Mouse (Mus musculus): ENCODE data around the gene Nkiras2. TPM values are rescaled to one million over a fixed set of nuclear protein-coding genes. Genes with fewer than 3 reads are reported as not detected.
A peak's percentile ranks its signal among the peaks of the same experiment; 100 is the strongest.
"Not testable (repeated sequence)": the region's sequence is repeated elsewhere in the genome, so short reads cannot be mapped to it uniquely, and the experiment has no call there.

Gene Nkiras2
- 10 to 100 TPM; 16.6 to 17.4 TPM for total RNA-seq (2021)
- long read RNA-seq, experiment 1, transcript Nkiras2-201 (4 exons, 2,097 nt): major isoform, 44 of 47 reads
- long read RNA-seq, experiment 1, partial matches to known transcripts: 2 of 47 reads
- long read RNA-seq, experiment 1, other reads (novel, unspliced or antisense): 1 of 47 reads
- long read RNA-seq, experiment 2, transcript Nkiras2-201 (4 exons, 2,097 nt): major isoform, 34 of 39 reads
- long read RNA-seq, experiment 2, partial matches to known transcripts: 1 of 39 reads
- long read RNA-seq, experiment 2, other reads (novel, unspliced or antisense): 4 of 39 reads

- DNase-seq (ENCODE audit: low spot score): no peak
Measured at GRCm38 (mm10) chr11:100618761-100619484, at the start of gene Nkiras2. Nkiras2 (plus strand) TSS chr11:100619244.

DNA sequence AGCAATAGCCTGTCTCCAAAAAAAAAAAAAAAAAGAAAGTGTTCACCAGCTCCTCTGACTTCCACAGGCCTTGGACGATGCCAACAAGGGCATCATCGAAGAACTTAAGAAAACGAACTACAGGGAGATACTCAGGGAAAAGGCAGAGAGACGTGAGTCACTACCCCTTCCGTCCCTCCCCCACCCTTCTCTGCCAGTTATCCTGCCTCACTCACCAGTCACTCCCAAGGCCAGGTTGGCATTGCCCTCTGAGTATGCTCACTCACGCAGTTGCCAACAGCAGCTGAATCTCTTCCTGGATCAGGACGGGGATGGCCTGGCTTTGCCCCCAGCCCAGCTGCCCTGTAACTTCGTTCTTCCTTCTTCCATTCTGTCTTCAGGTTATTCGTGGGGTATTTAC, 49.3 kb upstream of the Nkiras2 start:
- DNase-seq (ENCODE audit: low spot score): no peak

GRCm38 (mm10) chr11:100570430-100571201, 48.4 kb upstream of the Nkiras2 start:
- peak; percentile 87 for DNase-seq (ENCODE audit: low spot score)

DNA sequence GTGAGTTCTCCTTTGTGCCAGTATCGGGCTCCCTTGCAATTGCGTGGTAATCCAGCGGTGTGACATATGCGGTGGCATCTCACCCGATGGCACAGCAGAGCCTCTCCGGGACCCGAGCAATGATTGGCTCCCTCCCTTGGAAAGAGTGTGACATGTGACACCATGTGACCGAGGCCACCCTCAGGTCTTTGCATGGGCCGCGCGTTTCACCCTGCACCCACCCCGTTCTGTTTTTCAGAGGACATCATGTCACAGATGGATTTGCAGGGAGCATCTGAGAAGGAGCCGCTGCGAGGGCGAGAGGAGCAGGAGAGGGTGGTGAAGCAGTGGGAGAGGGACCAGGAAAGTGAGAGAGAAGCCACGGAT, 47.9 kb upstream of the Nkiras2 start:
- DNase-seq (ENCODE audit: low spot score): peak; percentile 27

DNA sequence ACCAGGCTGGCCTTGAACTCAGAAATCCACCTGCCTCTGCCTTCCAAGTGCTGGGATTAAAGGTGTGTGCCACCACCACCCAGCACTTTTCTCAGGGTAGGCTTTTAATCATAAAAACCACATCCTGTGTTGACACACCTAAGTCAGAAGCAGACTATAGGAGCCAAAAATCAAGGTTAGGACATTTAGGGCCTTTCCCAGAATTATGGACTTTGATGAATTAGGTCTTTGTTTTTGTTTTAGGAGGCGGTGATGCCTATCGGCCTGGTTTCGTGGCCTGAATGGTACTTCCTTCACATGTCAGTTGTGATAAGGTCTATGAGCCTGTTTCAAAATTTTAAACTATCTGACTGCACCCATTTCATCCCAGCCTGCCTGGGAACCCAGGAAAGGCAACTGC, 44.9 kb upstream of the Nkiras2 start:
- no peak for DNase-seq (ENCODE audit: low spot score)

DNA sequence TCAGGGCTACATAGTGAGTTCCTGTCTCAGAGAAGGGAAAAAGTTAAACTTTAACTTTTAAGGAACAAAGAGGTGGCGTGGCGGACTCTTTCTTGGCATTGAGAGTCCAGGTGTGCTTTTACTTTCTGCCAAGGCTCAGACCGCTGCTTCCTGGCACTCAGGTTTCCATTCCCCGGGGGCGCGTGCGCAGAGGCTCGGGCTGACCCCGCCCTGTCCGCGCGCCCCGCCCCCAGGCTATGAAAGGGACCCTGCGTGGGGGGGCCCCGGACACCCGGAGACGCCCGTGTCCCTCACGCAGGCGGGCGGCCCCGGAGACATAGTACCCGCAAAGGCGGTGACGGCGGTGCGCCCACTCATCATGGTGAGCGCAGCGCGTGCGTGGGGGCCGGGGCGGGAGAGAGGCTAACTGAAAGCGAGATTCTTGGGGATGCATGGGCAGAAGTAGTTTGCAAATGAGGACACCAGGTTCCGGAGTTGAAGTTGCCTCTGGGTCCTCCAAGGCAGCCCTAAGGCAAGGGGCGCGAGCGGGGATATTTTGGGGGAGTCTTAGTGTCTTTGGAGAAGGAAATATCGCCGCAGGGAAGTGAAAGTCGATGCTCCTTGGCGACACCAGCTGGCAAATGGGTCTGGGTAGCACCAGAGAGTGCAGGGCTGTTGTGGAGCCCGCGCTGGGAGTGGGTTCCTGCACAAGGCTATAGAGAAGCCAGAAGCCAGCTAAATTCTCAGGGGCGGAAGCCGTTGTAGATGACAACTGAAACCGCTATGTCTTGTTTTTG, 44.1 kb upstream of the Nkiras2 start, which contains the start of gene Cnp:
Gene Cnp (plus strand): TSS at position 197 of the 776 bp plus-strand sequence.
- peak; percentile 66 for DNase-seq (ENCODE audit: low spot score)

GRCm38 (mm10) chr11:100575484-100575855, 43.6 kb upstream of the Nkiras2 start:
- no peak for DNase-seq (ENCODE audit: low spot score)

DNA sequence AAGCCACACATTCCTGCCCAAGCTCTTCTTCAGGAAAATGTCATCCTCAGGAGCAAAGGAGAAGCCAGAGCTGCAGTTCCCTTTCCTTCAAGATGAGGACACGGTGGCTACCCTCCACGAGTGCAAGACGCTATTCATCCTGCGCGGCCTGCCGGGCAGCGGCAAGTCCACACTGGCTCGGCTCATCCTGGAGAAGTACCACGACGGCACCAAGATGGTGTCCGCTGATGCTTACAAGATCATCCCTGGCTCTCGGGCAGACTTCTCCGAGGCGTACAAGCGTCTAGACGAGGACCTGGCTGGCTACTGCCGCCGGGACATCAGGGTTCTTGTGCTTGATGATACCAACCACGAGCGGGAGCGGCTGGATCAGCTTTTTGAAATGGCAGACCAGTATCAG, 42.8 kb upstream of the Nkiras2 start:
- no peak for DNase-seq (ENCODE audit: low spot score)

DNA sequence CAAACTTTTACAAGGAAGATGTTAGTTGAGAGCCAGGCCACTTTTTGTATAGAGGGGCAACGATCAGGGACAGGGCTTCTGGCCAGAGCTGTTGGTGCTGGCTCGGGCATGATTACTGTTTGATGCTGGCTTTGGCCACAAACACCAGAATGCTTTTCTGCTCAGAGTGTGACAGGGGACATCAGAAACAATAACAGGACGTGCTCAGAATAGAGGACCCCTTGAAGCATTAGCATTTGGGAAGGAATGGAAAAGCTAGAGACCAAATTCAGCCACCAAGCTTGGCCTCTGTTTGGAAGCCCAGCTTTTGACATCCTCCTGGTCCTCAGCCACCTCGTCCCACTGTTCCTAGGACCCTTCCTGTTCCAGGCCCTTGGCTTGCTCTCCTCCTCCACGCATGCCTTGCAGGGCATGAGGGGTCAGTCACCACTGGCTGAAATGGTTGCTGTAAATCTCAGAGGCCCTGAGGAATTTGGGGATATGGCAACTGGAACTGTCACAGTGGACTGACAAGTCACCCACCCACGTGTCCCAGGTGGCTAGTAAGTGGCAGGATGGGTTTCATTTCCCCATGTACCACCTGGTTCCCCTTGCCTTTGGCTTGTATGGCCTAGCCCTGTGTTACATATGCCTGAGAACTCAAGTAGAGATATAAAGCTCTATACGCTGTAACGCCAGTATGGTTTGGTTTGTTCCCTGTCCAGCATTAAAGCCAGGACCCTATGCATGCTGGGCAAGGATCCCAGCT, 41.0 kb upstream of the Nkiras2 start:
- DNase-seq (ENCODE audit: low spot score): no peak

- no peak for DNase-seq (ENCODE audit: low spot score)
Measured at GRCm38 (mm10) chr11:100579116-100579799, 39.8 kb upstream of the Nkiras2 start.

DNA sequence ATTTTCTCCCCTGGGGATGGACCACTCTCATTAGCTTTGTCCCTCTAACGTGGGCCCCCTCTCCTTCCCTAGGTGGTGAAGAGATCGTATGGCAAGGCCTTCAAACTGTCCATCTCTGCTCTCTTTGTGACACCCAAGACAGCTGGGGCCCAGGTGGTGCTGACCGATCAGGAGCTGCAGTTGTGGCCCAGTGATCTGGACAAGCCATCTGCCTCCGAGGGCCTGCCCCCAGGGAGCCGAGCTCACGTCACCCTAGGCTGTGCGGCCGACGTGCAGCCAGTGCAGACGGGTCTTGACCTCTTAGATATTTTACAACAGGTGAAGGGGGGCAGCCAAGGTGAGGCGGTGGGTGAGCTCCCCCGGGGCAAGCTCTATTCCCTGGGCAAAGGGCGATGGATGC, 38.8 kb upstream of the Nkiras2 start:
- DNase-seq (ENCODE audit: low spot score): no peak

DNA sequence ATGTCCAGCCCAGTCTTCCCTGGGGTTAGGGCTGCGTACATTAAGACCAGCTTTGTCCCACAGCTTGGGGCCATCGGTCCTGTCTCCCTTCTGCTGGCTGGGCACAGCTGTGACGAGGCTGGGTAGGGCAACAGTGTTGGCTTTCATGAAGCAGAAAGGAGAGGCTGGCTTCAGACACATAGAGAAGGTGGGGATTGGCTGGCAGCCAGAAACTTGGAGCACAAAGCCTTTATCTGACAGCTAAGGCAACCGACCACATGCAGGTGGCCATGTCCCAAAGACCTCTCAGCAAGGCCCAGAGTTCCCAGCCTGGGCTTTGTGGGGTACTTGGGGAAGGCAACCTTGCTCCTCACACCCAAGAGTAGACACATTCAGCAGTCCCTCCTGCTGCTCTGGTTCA, 37.3 kb upstream of the Nkiras2 start:
- no peak for DNase-seq (ENCODE audit: low spot score)

GRCm38 (mm10) chr11:100582413-100582812, 36.6 kb upstream of the Nkiras2 start:
- DNase-seq (ENCODE audit: low spot score): not testable (repeated sequence)

DNA sequence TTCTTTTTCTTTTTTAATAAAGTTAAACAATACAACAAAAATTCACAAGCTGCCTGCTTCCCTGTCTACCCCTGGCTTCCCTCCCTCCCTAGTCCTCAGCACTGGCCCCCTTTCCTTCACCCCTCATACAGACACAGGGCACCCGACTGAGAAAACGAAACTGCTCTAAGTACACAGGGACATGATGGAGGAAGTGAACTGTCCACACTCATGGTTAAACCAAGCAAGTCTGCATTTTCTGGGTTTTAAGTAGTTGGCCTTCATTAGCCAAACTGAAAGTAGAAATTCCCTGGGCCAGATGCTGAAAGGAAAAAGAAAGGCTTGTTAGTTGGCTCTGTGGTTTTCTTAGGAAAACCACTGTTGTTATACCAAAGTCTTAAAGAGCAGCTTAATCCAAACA, 36.2 kb upstream of the Nkiras2 start:
- DNase-seq (ENCODE audit: low spot score): no peak

DNA sequence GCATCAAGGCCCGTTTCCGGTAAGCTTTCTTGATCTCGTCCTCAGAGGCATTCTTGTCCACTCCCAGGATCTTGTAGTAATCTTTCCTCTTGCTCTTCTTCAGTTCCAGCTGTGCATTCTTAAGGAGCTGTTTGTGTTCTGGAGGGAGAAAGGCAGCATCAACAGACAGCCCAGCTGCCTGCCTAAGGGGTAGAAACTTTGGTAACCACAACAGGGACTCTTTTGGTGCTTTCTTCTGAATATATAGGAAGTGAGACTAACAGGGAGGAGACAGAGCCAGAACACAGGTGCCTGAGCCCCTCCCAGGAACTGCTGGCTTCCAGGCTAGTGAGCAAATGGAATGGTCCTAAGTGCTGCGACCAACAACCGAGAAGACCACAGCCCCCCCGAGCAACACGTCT, 34.5 kb upstream of the Nkiras2 start:
- no peak for DNase-seq (ENCODE audit: low spot score)

DNA sequence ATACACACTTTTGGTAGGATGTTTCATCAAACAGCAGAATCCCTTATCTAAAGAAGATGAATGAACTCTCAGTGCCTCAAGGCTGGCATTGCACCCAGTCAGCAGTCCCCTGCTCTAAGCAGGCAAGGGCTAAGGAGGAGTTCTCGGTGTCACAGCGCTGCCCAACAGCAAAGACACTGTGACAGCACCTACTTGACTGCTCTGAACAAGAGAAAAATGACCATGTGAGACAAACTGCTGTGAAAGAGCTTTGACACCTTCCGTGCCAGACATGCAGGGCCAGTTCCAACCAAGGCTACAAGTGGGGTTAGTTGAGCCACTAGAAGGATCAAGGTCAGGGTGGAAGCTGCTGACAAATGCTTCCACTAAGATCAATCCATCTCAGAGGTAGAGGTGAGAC, 33.9 kb upstream of the Nkiras2 start:
- DNase-seq (ENCODE audit: low spot score): no peak

GRCm38 (mm10) chr11:100588462-100588861, 30.6 kb upstream of the Nkiras2 start:
- no peak for DNase-seq (ENCODE audit: low spot score)

DNA sequence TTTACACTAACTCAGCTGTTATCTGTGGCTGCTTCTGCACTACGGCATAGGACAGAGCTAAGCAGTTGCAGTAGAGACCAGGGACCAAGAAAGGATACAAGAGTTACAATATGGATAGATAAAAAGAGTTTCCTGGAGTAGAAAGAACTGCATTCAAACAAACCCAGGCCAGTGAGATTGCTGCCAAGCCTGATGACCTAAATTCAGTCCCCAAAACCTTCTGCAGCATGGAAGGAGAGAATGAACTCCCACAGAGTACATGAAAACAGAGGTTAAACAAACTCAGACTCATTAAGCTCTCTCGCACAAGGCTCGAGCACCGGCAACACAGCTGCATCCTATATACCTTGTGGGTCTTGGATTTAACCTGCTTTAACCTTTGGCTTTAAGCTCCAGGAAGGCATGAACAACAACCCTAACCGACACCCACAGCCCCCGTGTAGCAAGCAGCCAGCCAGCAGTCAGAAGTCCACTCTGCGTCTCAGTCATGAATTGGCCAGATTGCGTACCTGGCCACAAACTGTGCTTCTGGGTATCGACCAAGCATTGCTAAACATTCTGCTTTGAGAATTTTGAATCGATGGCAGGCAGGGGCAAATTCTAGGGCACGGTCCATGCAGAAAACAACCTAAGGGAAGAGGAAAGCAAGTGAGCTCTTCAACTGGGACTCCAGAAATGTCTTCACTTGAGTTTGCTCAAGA, 26.5 kb upstream of the Nkiras2 start:
- DNase-seq (ENCODE audit: low spot score): no peak

DNA sequence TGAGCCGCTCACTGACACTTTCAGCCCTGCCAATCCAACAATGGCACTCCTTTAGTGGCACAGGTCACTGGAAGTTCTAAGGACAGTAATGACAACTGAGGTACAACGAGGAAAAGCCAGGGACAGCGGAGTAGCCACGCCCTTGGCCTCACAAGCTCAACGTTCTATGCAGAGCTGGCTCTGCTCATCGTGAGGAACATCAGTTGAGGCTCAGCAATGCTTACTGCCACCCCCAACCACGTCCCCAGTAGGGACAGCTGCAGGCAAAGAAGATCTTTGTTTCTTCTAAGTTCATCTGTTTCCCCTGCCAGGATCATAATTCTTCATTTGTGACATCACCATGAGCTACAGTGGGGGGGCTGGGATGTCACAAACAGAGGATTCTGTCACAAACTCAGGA, 24.4 kb upstream of the Nkiras2 start:
- DNase-seq (ENCODE audit: low spot score): no peak

DNA sequence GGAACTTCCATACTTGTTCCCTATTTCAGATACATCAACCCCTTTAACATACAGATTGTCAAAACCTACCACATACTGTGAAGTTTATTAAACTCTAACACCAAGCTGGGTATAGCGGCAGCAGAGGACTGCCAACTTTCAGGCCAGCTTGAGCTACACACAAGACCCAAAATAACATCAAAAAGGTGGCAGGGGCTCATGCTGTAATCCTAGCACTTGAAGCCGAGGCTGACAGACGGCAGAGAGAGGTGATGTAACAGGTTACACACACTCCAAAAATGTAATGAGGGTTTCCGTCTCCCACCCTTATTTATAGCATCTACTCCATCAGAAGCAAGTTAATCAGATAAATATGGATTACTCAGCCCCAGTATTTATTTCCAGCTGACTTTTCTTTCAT, 23.5 kb upstream of the Nkiras2 start:
- peak; percentile 60 for DNase-seq (ENCODE audit: low spot score)

Data from gastrocnemius, adult 18-20 months (tissue).